Mouse (Mus musculus) CD8-positive naive resting alpha-beta T cell, adult 2 months (primary cell): ENCODE results near the gene Ttc9c.
A peak's percentile ranks its signal among the peaks of the same experiment; 100 is the strongest.

ENCODE experiments used
- DNase-seq, 2 experiments: peaks; one replicate each; pipeline ENCODE4 v3.0.0; 2022; ENCODE audit warnings: low read depth in 2 of 2, low spot score in 2 of 2

The Ttc9c gene

GRCm38 (mm10) chr19:8830664-8831063, 11.5 kb upstream of the Ttc9c start:
- no peak for DNase-seq

- no peak for DNase-seq
Observed at GRCm38 (mm10) chr19:8829660-8830059, 10.5 kb upstream of the Ttc9c start, which contains the start of gene AC129217.1. Gene AC129217.1 (plus strand): TSS chr19:8829773.

- no peak for DNase-seq
Observed at GRCm38 (mm10) chr19:8822696-8823095, 3.6 kb upstream of the Ttc9c start.

GRCm38 (mm10) chr19:8821146-8821545, 2.0 kb upstream of the Ttc9c start:
- no peak for DNase-seq

GRCm38 (mm10) chr19:8820424-8820956, 1.4 kb upstream of the Ttc9c start:
- DNase-seq, result no peak

GRCm38 (mm10) chr19:8819596-8820423, 677 bp upstream of the Ttc9c start, which contains the start of gene Hnrnpul2:
Gene Hnrnpul2 (plus strand): TSS chr19:8820010.
- peak; percentile 97 to 98 for DNase-seq

- DNase-seq, result no peak
Observed at GRCm38 (mm10) chr19:8818301-8818798, 783 bp downstream of the Ttc9c start.

GRCm38 (mm10) chr19:8817001-8817400, 2.1 kb downstream of the Ttc9c start:
- no peak for DNase-seq

GRCm38 (mm10) chr19:8815812-8816211, 3.3 kb downstream of the Ttc9c start:
- DNase-seq, result no peak

- DNase-seq, result no peak
Observed at GRCm38 (mm10) chr19:8806810-8807209, 12.3 kb downstream of the Ttc9c start.

- no peak for DNase-seq
Observed at GRCm38 (mm10) chr19:8803879-8804660, 15.1 kb downstream of the Ttc9c start.

- no peak for DNase-seq
Observed at GRCm38 (mm10) chr19:8803204-8803780, 15.8 kb downstream of the Ttc9c start.

- peak; percentile 85 to 91 for DNase-seq
Observed at GRCm38 (mm10) chr19:8802130-8802821, 16.9 kb downstream of the Ttc9c start, which contains the start of gene Zbtb3. Gene Zbtb3 (plus strand): TSS chr19:8802555.

- DNase-seq, result no peak
Observed at GRCm38 (mm10) chr19:8798947-8799315, 20.2 kb downstream of the Ttc9c start.

GRCm38 (mm10) chr19:8798264-8798946, 20.7 kb downstream of the Ttc9c start, which contains the start of gene Polr2g:
Gene Polr2g (minus strand): TSS chr19:8798577.
- peak; percentile 81 to 85 for DNase-seq

GRCm38 (mm10) chr19:8790171-8790570, 29.0 kb downstream of the Ttc9c start:
- DNase-seq, result no peak

- DNase-seq, result no peak
Observed at GRCm38 (mm10) chr19:8789171-8789570, 30.0 kb downstream of the Ttc9c start.

GRCm38 (mm10) chr19:8788521-8788920, 30.6 kb downstream of the Ttc9c start:
- no peak for DNase-seq

GRCm38 (mm10) chr19:8786008-8786781, 32.9 kb downstream of the Ttc9c start, which contains the start of gene Taf6l:
Gene Taf6l (minus strand): TSS chr19:8786417.
- DNase-seq, result peak; percentile 83 to 90
